Mouse (Mus musculus) gonadal fat pad, adult 2 months (tissue): ENCODE data around the gene Nadk2. TPM values are rescaled to one million over a fixed set of nuclear protein-coding genes. Genes with fewer than 3 reads are reported as not detected.

ENCODE experiments used
- DNase-seq: peaks from one replicate; pipeline ENCODE4 v3.0.0-alpha.2; 2012; ENCODE audit warnings: low read depth
- polyA plus RNA-seq: library from polyadenylated mRNA; depleted of rRNA; stranded (reverse); fragments of >200 nt; gene quantifications from 2 replicates; pipeline ENCODE4 v1.2.3, GENCODE M21; 2012; rRNA removed

The Nadk2 gene
- polyA plus RNA-seq, 1 experiment: 25.0 TPM

DNA sequence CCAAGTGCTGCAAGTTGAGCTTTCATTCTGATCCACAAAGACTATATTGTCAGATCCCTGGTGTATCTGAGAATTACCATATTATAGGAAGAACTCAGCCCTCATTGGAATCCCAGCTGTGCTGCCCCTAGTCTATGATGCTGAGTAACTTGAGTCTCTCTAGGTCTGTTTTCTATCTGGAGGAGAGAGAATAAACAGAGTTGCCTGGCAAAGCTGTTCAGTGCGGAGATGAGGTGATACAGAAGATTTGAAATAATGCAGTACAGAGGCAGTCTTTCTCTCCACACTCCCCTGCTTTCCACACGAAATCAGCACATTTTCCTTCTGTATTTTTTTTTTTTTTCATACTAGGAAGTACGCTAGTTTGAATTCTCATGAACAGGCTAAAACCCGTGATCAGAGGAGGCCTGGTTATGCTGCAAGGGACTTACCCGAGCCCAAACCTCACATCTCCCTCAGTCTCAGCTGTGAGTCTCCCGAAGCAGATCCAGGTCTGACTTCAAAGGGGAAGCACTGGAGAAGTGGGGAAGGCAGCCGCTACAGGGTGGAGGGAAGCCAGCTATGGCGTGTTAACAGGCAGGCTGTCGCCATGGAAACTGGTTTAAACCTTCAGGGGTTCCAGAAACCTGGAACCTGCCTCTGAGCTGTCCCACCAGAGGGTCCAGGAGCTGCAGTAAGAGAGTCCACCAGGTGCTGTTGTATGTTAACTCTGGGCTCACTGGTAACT lies 59.9 kb downstream of the Nadk2 start:
- DNase-seq: no peak

- DNase-seq: no peak
Observed at GRCm38 (mm10) chr15:9131499-9131888, 60.4 kb downstream of the Nadk2 start.

- DNase-seq: no peak
Observed at GRCm38 (mm10) chr15:9132693-9133443, 61.8 kb downstream of the Nadk2 start.

GRCm38 (mm10) chr15:9134891-9135507 lies 63.9 kb downstream of the Nadk2 start:
- no peak for DNase-seq

- no peak for DNase-seq
Observed at GRCm38 (mm10) chr15:9139447-9139846, 68.4 kb downstream of the Nadk2 start.

GRCm38 (mm10) chr15:9140252-9140680 lies 69.2 kb downstream of the Nadk2 start, which contains the start of gene Lmbrd2:
TSS of gene Lmbrd2 (plus strand) at chr15:9140550.
- peak; percentile 70 for DNase-seq

GRCm38 (mm10) chr15:9140684-9141171 lies 69.7 kb downstream of the Nadk2 start:
- no peak for DNase-seq

DNA sequence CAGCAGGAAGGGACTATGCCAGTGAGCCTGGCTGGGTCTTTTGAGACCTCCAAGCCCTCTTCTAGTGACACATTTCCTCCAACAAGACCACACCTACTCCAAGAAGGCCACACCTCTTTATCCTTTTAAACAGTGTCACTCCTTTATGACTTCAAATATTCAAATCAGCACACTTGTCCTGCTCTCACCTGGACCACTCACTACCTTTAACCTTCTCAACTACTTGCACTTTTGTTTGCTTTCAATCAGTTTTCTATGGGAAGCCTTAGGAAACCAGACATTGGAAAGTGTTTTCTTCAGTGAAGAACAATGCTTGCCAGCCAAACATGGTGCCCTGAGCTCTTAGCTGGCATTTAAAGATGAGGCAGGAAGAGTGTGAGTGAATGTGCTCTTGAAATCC lies 84.3 kb downstream of the Nadk2 start, which contains the start of gene Skp2:
Gene Skp2, minus strand, starts transcription at position 101 of the 400 bp plus-strand sequence.
- no peak for DNase-seq

Other genes starting within 250 kb of the Nadk2 start
- 0.81 and 1.5 TPM in 2 replicates for gene Ranbp3l, start 103.3 kb upstream of the Nadk2 start, polyA plus RNA-seq
- 12.1 and 15.8 TPM in 2 replicates for gene Lmbrd2, start 69.3 kb downstream of the Nadk2 start, polyA plus RNA-seq
- gene Skp2, start 84.2 kb downstream of the Nadk2 start, polyA plus RNA-seq: 1.3 and 3.1 TPM in 2 replicates
- gene Ugt3a1, start 205.6 kb downstream of the Nadk2 start, polyA plus RNA-seq: 0.16 and 0.48 TPM in 2 replicates